Mouse (Mus musculus): ENCODE results near the gene Bcat2.

Bcat2 gene

GRCm38 (mm10) chr7:45587631-45588592 lies 18.0 kb downstream of the Bcat2 start:
- DNase-seq (ENCODE audit: low read depth, low spot score): no peak

DNA sequence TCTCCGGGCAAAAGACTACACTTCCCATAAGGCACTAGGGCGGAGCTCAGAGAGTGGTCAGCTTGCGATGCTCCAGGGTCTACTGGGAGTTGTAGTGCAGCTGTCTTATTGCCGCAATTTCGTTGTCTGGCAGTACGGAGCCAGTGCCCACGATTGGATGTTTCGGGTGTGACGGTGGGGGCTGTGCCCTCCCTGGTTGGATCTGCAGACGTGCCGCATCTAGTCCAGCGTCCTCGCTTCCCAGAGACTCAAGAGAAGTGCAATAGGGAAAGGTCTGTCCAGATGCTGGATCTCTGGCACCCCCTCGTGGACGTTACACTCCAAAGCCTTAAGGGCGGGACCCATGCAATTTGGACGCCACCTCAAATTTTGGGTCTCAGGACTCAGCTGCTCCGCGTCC lies 19.2 kb downstream of the Bcat2 start:
- peak; percentile 75 for DNase-seq (ENCODE audit: low read depth, low spot score)

GRCm38 (mm10) chr7:45589898-45590297 lies 19.9 kb downstream of the Bcat2 start:
- no peak for DNase-seq (ENCODE audit: low read depth, low spot score)

GRCm38 (mm10) chr7:45590874-45591273 lies 20.9 kb downstream of the Bcat2 start:
- DNase-seq (ENCODE audit: low read depth, low spot score): no peak

DNA sequence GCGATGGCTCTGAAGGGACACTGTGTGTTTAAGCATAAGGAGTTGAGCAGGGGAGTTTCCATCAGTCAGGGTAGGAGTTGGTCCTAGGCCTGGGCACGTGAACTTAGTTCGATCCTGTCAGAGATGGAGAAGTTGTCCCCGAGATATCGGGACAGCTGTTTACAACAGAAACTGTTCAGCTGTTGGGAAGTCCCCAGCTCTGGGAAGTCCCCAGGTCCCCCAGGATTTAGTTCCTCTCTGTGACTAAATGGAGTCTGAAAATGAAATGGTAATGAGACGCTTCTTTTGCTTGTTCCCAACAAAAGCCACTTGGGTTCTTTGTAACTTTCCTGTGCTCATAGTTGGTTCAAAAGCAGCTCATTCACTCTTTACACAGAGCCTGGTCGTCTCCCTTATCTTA lies 21.9 kb downstream of the Bcat2 start:
- no peak for DNase-seq (ENCODE audit: low read depth, low spot score)

DNA sequence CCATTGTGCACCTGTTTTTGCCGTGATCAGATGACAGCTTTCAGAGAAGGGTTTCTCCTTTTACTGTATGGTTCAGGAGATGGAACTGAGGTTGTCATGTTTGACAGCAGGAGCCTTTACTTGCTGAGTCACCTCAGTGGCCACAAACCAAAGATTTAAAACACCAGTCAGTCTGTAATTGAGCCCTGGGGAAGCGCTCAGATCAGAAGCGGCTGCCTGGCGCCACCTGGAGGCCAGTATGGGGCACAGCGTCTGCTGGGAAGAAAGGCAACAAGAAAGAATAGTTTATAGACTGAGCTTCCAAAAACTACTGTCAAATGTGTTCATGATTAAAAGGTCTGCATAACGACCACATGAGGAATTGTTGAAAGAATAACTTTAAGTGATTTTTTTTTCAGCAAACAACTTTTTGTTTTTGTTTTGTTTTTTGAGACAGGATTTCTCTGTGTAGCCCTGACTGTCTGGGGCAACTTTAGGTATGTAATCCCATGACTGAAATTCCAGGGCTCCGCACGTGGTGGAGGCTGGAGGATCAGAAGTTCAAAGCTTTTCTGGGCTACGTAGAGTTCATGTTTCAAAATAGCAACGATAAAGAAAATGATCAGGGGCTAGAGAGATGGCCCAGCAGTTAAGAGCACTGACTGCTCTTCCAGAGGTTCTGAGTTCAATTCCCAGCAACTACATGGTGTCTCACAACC lies 23.3 kb downstream of the Bcat2 start:
- no peak for DNase-seq (ENCODE audit: low read depth, low spot score)

DNA sequence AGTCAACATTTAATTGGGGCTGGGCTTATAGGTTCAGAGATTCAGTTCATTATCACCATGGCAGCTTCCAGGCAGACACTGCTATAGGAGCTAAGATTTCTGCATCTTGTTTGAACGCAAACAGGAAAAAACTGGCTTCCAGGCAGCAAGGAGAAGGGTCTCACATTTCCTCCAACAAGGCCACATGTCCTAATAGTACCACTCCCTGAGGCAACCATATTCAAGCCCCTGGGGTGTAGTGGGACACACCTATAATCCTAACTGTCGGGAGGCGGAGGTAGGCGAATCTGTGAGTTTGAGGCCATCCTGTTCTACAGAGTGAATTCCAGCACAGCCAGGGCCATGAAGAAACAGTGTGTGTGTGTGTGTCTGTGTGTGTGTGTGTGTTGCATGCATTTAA lies 25.2 kb downstream of the Bcat2 start:
- no peak for DNase-seq (ENCODE audit: low read depth, low spot score)

- no peak for DNase-seq (ENCODE audit: low read depth, low spot score)
Observed at GRCm38 (mm10) chr7:45596107-45596506, 26.2 kb downstream of the Bcat2 start.

GRCm38 (mm10) chr7:45597013-45597412 lies 27.1 kb downstream of the Bcat2 start:
- DNase-seq (ENCODE audit: low read depth, low spot score): no peak

- DNase-seq (ENCODE audit: low read depth, low spot score): no peak
Observed at GRCm38 (mm10) chr7:45597527-45597926, 27.6 kb downstream of the Bcat2 start.

GRCm38 (mm10) chr7:45598960-45599879 lies 29.3 kb downstream of the Bcat2 start:
- no peak for DNase-seq (ENCODE audit: low read depth, low spot score)

GRCm38 (mm10) chr7:45605704-45606289 lies 35.8 kb downstream of the Bcat2 start:
- DNase-seq (ENCODE audit: low read depth, low spot score): no peak

GRCm38 (mm10) chr7:45609511-45609910 lies 39.6 kb downstream of the Bcat2 start:
- no peak for DNase-seq (ENCODE audit: low read depth, low spot score)

GRCm38 (mm10) chr7:45616277-45616676 lies 46.3 kb downstream of the Bcat2 start:
- DNase-seq (ENCODE audit: low read depth, low spot score): no peak

- no peak for DNase-seq (ENCODE audit: low read depth, low spot score)
Observed at GRCm38 (mm10) chr7:45617042-45617695, 47.2 kb downstream of the Bcat2 start, which contains the start of gene Fut1. Gene Fut1, plus strand, starts transcription at chr7:45617289.

- no peak for DNase-seq (ENCODE audit: low read depth, low spot score)
Observed at GRCm38 (mm10) chr7:45618316-45618715, 48.4 kb downstream of the Bcat2 start.

GRCm38 (mm10) chr7:45619592-45619991 lies 49.6 kb downstream of the Bcat2 start:
- DNase-seq (ENCODE audit: low read depth, low spot score): no peak

DNA sequence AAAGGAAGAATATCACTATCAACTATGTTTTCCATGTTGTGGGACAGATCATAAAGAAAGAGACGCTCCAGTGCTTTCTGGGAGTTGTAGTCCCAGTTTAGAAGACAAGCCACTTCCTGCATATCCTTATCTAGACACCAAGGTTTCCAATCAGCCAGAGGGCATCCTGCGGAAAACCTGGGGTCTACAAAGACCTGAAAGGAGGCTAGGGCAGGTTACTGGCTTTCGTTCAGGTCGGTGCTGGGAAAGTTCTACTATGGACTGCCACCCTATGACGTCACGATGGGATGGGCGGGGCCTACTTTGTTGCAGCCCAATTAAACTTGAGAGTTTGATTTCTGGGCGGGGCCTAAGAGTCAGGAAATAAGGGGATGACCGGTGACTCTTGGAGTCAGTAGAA lies 51.5 kb downstream of the Bcat2 start, which contains the start of gene Izumo1:
Gene Izumo1, plus strand, starts transcription at position 369 of the 400 bp plus-strand sequence.
- DNase-seq (ENCODE audit: low read depth, low spot score): no peak

- no peak for DNase-seq (ENCODE audit: low read depth, low spot score)
Observed at GRCm38 (mm10) chr7:45623507-45623906, 53.6 kb downstream of the Bcat2 start.

GRCm38 (mm10) chr7:45624718-45625117 lies 54.8 kb downstream of the Bcat2 start:
- DNase-seq (ENCODE audit: low read depth, low spot score): no peak

- no peak for DNase-seq (ENCODE audit: low read depth, low spot score)
Observed at GRCm38 (mm10) chr7:45625481-45625880, 55.5 kb downstream of the Bcat2 start.
